Mouse (Mus musculus) bone marrow macrophage, adult 2 months (primary cell): ENCODE data around the gene Atox1.

Experiments used
- CTCF ChIP-seq: IDR thresholded peaks from 2 replicates; pipeline ENCODE4 v1.5.1; 2012; ENCODE audit warnings: low read depth, mild to moderate bottlenecking, low read length, moderate library complexity
- POLR2A ChIP-seq: IDR thresholded peaks from 2 replicates; pipeline ENCODE4 v1.6.1; 2012; ENCODE audit warnings: mild to moderate bottlenecking, low read depth, low read length, borderline replicate concordance

GRCm38 (mm10) chr11:55419678-55420307 lies 41.2 kb downstream of the Atox1 start:
- TF ChIP-seq POLR2A (no peak), CTCF (no peak)
